Mouse (Mus musculus): ENCODE results near the gene Ttc34. TPM values are rescaled to one million over a fixed set of nuclear protein-coding genes. Genes with fewer than 3 reads are reported as not detected.

The Ttc34 gene
- polyA plus RNA-seq (2014; fragmentation: Illumina TruSeq; extraction: RNeasy Lipid Tissue Mini Kit (QIAGEN cat#74804); ENCODE audit: low read depth, low replicate concordance) = not detected

DNA sequence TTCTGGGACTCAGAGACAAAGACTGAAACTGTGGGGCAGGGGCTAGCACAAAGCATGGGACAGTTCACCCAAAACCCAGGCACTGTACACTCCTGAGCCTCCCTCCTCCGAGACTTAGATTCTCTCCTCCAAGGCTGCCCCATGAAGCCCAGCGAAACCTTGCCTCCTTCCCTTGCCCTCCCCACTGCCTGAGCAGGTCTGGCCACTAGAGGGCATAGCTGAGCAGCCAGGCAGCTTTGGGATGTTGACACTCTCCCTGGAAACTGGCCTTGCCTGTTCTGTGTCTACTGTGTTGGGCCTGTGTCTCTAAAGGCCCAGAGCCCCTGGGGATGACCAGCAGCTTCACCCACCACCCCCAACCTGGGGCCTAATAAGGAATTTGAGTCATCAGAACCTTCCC is at the start of gene Ttc34:
TSS of gene Ttc34 (plus strand) at position 290 of the 400 bp plus-strand sequence.

GRCm38 (mm10) chr4:154869440-154869839 is 32.2 kb downstream of the Ttc34 start, which contains the start of gene Mmel1:
TSS of gene Mmel1 (plus strand) at chr4:154869585.

DNA sequence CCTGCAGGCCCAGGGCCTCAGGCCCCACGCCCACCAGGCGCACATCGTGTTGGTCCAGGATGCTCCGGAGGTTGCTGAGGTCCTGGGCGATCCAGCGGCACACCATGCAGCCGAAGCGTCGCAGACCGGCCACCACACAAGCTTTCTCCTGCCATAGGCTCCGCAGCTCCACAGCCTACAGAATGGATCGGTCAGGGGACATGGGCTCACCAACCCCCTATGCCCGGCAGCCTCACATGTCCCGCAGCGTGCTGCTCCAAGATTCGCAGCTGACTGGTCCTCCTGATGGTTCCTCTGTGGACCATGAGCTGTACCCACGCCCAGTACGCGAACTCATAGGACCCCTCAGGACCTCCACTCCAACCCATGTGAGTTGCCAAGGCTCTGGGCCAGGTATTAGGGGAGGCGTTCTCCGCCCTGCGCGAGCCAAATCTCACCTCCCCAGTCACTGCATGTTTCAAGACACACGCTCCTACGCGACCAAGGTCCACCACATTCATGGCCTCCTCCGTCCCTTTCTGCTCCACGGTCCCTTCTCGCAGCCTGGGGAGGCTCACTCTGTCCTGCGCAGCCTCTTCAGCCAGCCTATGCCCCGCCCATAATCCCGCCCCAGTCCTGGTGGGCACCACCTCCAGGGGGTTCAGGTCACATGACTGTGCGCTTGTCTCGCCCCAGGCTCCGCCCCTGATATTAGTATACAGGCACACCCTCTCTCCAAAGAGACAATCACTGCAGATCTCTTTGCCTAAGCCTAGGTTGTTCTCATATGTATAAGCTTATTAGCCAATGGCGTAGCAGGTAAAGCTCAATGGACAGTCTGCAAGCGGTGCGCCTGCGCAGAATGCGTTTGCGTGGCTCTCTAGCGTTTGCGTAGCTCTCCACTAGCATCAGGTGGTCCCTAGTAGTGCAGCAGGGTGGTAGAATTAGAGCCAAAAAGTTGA is 61.5 kb downstream of the Ttc34 start, which contains the start of gene Fam213b:
TSS of gene Fam213b (minus strand) at position 630 of the 941 bp plus-strand sequence.

Other genes with a start within 250 kb of the Ttc34 start
- gene Prdm16, start 200.6 kb upstream of the Ttc34 start, polyA plus RNA-seq (2014; fragmentation: Illumina TruSeq; extraction: RNeasy Lipid Tissue Mini Kit (QIAGEN cat#74804); ENCODE audit: low read depth, low replicate concordance) = 0.08 TPM
- not detected for gene Actrt2, start 169.6 kb upstream of the Ttc34 start, polyA plus RNA-seq (2014; fragmentation: Illumina TruSeq; extraction: RNeasy Lipid Tissue Mini Kit (QIAGEN cat#74804); ENCODE audit: low read depth, low replicate concordance)
- gene Mmel1, start 32.1 kb downstream of the Ttc34 start, polyA plus RNA-seq (2014; fragmentation: Illumina TruSeq; extraction: RNeasy Lipid Tissue Mini Kit (QIAGEN cat#74804); ENCODE audit: low read depth, low replicate concordance) = not detected
- gene Fam213b, start 61.7 kb downstream of the Ttc34 start, polyA plus RNA-seq (2014; fragmentation: Illumina TruSeq; extraction: RNeasy Lipid Tissue Mini Kit (QIAGEN cat#74804); ENCODE audit: low read depth, low replicate concordance) = 0.48 TPM
- gene Tnfrsf14, start 91.1 kb downstream of the Ttc34 start, polyA plus RNA-seq (2014; fragmentation: Illumina TruSeq; extraction: RNeasy Lipid Tissue Mini Kit (QIAGEN cat#74804); ENCODE audit: low read depth, low replicate concordance) = not detected
- not detected for gene Hes5, start 123.5 kb downstream of the Ttc34 start, polyA plus RNA-seq (2014; fragmentation: Illumina TruSeq; extraction: RNeasy Lipid Tissue Mini Kit (QIAGEN cat#74804); ENCODE audit: low read depth, low replicate concordance)
- 2.6 TPM for gene Pank4, start 126.7 kb downstream of the Ttc34 start, polyA plus RNA-seq (2014; fragmentation: Illumina TruSeq; extraction: RNeasy Lipid Tissue Mini Kit (QIAGEN cat#74804); ENCODE audit: low read depth, low replicate concordance)
- gene Plch2, start 219.3 kb downstream of the Ttc34 start, polyA plus RNA-seq (2014; fragmentation: Illumina TruSeq; extraction: RNeasy Lipid Tissue Mini Kit (QIAGEN cat#74804); ENCODE audit: low read depth, low replicate concordance) = not detected
- gene Pex10, start 229.6 kb downstream of the Ttc34 start, polyA plus RNA-seq (2014; fragmentation: Illumina TruSeq; extraction: RNeasy Lipid Tissue Mini Kit (QIAGEN cat#74804); ENCODE audit: low read depth, low replicate concordance) = 2.8 TPM
- 151 TPM for gene Rer1, start 248.9 kb downstream of the Ttc34 start, polyA plus RNA-seq (2014; fragmentation: Illumina TruSeq; extraction: RNeasy Lipid Tissue Mini Kit (QIAGEN cat#74804); ENCODE audit: low read depth, low replicate concordance)
- gene Morn1, start 249.1 kb downstream of the Ttc34 start, polyA plus RNA-seq (2014; fragmentation: Illumina TruSeq; extraction: RNeasy Lipid Tissue Mini Kit (QIAGEN cat#74804); ENCODE audit: low read depth, low replicate concordance) = 0.72 TPM